Mouse (Mus musculus) intestine, embryonic 15.5 days (tissue): ENCODE data around the gene Xlr3b. TPM values are rescaled to one million over a fixed set of nuclear protein-coding genes. Genes with fewer than 3 reads are reported as not detected.

Experiments
- polyA plus RNA-seq: library from polyadenylated mRNA; unstranded; fragments of >200 nt; fragmentation: Nextera tagmentation; extraction: Ambion mirVana; gene quantifications from 2 replicates; pipeline ENCODE4 v1.2.1, GENCODE M21; 2015

The Xlr3b gene
- polyA plus RNA-seq, 1 experiment from 2014 or later, result 9.8 TPM

Other genes starting within 250 kb of the Xlr3b start
- gene Zfp185, start 204.9 kb upstream of the Xlr3b start, polyA plus RNA-seq, result 6.8 and 6.9 TPM in 2 replicates
- gene Pnma5, start 155.1 kb upstream of the Xlr3b start, polyA plus RNA-seq, result 0.09 TPM in 1 of 2 replicates, not detected in the other
- 0.16 TPM in 1 of 2 replicates, not detected in the other for gene Pnma3, start 127.4 kb upstream of the Xlr3b start, polyA plus RNA-seq
- 2.3 and 2.4 TPM in 2 replicates for gene Xlr4a, start 109.7 kb upstream of the Xlr3b start, polyA plus RNA-seq
- gene Xlr3a, start 95.1 kb upstream of the Xlr3b start, polyA plus RNA-seq, result 6.2 and 7.5 TPM in 2 replicates
- 0.13 and 0.24 TPM in 2 replicates for gene Gm14685, start 75.2 kb upstream of the Xlr3b start, polyA plus RNA-seq
- 0.24 TPM in 1 of 2 replicates, not detected in the other for gene Xlr5b, start 43.4 kb upstream of the Xlr3b start, polyA plus RNA-seq
- not detected in 2 replicates for gene DXBay18, start 42.8 kb upstream of the Xlr3b start, polyA plus RNA-seq
- not detected in 2 replicates for gene Spin2d, start 15.2 kb upstream of the Xlr3b start, polyA plus RNA-seq
- gene Xlr4b, start 22.1 kb downstream of the Xlr3b start, polyA plus RNA-seq, result 1.0 and 1.4 TPM in 2 replicates
- 13.4 and 14.6 TPM in 2 replicates for gene F8a, start 36.1 kb downstream of the Xlr3b start, polyA plus RNA-seq
- 0.84 and 0.91 TPM in 2 replicates for gene Xlr4c, start 50.9 kb downstream of the Xlr3b start, polyA plus RNA-seq
- not detected in 2 replicates for gene Xlr3c, start 73.2 kb downstream of the Xlr3b start, polyA plus RNA-seq
- 0.50 TPM in 1 of 2 replicates, not detected in the other for gene Xlr5a, start 100.8 kb downstream of the Xlr3b start, polyA plus RNA-seq
- 0.19 and 0.29 TPM in 2 replicates for gene Xlr5c, start 100.8 kb downstream of the Xlr3b start, polyA plus RNA-seq
- gene Gm45015, start 144.6 kb downstream of the Xlr3b start, polyA plus RNA-seq, result not detected in 2 replicates
- gene Zfp275, start 150.4 kb downstream of the Xlr3b start, polyA plus RNA-seq, result 9.9 and 10.2 TPM in 2 replicates
- not detected in 2 replicates for gene Gm18336, start 206.5 kb downstream of the Xlr3b start, polyA plus RNA-seq
- gene Zfp92, start 218.9 kb downstream of the Xlr3b start, polyA plus RNA-seq, result 0.32 and 0.54 TPM in 2 replicates
- not detected in 2 replicates for gene Trex2, start 243.1 kb downstream of the Xlr3b start, polyA plus RNA-seq